Mouse (Mus musculus): ENCODE measurements around the gene Itprip.

DNA sequence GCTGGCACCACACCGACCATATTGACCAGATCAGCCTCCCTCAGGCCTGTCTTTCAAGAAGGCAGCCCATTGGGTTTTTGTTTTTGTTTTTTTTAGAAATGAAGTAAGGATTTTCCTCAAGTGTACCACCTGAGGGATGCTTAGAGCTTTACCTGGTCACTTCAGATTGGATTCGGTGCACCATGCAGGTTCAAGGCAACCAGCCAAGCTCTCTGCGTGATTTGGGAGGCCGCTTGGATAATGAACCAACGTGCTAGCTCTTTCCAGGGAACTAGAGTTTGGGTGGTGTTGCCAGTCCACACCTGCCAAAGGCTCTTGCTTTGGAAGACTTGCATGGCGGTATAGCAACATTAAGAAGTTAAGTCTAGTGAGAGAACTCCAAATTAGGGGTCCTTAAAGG is 26.0 kb downstream of the Itprip start:
- TF ChIP-seq CTCF (IDR thresholded peaks at IDR 0.05; ENCODE audit: control insufficient read depth, insufficient read depth, insufficient replicate concordance, low read depth, low read length) (no peak), POLR2A (IDR thresholded peaks at IDR 0.05; ENCODE audit: control insufficient read depth, low read depth, low read length) (no peak)
